Mouse (Mus musculus) Patski (cell line): Measurements from ENCODE around the gene Slc16a3. TPM values are rescaled to one million over a fixed set of nuclear protein-coding genes. Genes with fewer than 3 reads are reported as not detected.

Experiments
- ATAC-seq: fragments of 100-300 bp; one replicate; pipeline ENCODE4 v1.8.0; 2021
- CTCF ChIA-PET: fragments of 350-600 bp; sonication (Branson Sonifier 250); formaldehyde crosslinking; loops from one replicate; lab custom pipeline; 2022; ENCODE audit warnings: inconsistent platforms; lab: Charles Lee
- POLR2A ChIA-PET: fragments of 350-600 bp; sonication (Branson Sonifier 250); formaldehyde crosslinking; loops from one replicate; lab custom pipeline; 2022; ENCODE audit warnings: antibody characterized with exemption, inconsistent platforms; lab: Charles Lee
- DNase-seq: peaks from one replicate; pipeline ENCODE4 v3.0.0-alpha.2; 2011; ENCODE audit warnings: low read depth, low spot score
- H3K27me3 ChIP-seq: fragments of 371-371 bp; one replicate; pipeline ENCODE4 v1.5.1; 2021
- CTCF ChIP-seq: fragments of 100-300 bp; IDR thresholded peaks from one replicate; pipeline ENCODE4 v1.5.1; 2021
- in situ Hi-C: fragments of 300-500 bp; cut with MboI; formaldehyde crosslinking; loops from 3 replicates; pipeline ENCODE4 v1.11.1; 2018; ENCODE audit warnings: low pct_unique_long_range_greater_than_20kb, mixed read lengths
- polyA plus RNA-seq: library from polyadenylated mRNA; unstranded; gene quantifications from one replicate; pipeline ENCODE4 v1.2.3, GENCODE M21; 2021

The Slc16a3 gene
- 0.39 TPM for polyA plus RNA-seq

DNA sequence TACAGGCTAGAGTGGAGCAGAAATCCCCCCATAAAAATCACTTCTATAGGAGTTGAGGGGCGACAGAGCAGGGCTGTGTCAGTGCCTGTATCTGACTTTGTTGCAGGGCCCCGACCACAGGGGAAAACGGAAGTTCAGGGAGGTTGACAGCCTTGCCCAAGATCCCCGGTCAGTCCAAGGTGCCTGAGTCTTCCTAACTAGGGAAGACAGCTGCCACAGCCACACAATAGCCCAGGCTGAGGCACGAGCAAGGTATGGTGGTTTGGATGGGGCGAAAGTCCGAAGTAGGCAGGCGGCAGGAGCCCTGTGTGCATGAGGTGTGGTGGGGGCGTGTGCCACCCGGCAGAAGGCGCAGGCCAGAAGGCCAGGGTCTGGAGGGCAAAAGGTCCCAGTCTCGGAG, at the start of gene Slc16a3:
Gene Slc16a3 (plus strand): TSS at position 153 of the 400 bp plus-strand sequence.
- no peak for ATAC-seq
- CTCF ChIA-PET: no interaction called here
- POLR2A ChIA-PET: no interaction called here

DNA sequence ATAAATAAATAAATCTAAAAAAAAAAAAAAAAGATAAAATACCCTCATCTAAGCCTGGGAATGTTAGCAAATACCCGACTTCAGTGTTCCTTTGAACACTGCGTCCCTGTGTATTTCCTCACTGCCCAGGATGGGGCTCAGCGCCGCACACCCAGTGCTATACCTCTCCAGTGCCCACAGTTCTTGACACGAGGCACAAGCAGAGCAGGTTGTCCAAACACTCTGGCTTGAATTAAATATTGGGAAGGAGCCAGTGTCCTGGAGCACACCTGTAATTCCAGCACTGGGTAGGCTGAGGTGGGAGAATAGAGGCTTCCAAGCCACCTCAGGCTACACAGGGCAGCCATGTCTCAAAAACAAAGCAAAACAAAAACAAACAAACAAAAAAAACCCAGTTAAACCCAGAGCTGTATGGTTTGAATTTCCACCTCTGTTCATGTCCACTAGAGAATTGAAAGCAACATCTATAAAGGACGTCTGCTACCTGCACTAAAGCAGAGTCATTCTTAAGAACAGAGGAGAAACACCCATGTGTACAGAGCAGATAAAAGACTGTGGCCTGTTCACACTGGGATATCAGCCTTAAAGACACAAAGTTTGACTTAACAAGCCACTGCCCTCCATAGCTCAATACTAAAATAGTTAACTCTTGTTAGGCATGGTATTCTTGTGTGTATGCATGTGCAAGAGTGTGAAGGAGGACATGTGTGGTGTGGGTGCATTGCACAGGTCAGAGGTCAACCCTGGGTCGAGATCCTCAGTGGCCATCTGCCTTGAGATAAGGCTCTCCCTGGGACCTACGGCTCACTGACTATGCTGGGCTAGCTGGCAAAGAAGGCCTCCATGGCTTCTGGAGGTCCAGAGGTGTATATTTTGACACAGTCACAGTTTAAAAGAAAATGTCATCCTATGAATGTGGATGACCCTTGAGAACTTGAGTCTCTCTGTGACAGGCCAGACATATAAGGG, 47.7 kb upstream of the Slc16a3 start:
- ATAC-seq (no peak), DNase-seq (no peak)
- in situ Hi-C loops: loop anchor here (5.0 to 10.0 kb wide), 2 partner anchors 142 to 224 kb away; no protein-coding TSS in a partner anchor
- CTCF ChIA-PET: interaction anchor here (1.1 kb wide), 1 partner anchor 153 kb away, joined by 3 read pairs; no protein-coding TSS in a partner anchor
- TF ChIP-seq CTCF: no peak
- H3K27me3 ChIP-seq: no peaks in the 10 kb centered on the region
- POLR2A ChIA-PET: no interaction called here

More for the DNA sequence above, at the start of gene Slc16a3:
- no peak for TF ChIP-seq CTCF
- no peak for DNase-seq
- in situ Hi-C loops: no loop called here
- H3K27me3 ChIP-seq: no peaks in the 10 kb centered on the region

DNA sequence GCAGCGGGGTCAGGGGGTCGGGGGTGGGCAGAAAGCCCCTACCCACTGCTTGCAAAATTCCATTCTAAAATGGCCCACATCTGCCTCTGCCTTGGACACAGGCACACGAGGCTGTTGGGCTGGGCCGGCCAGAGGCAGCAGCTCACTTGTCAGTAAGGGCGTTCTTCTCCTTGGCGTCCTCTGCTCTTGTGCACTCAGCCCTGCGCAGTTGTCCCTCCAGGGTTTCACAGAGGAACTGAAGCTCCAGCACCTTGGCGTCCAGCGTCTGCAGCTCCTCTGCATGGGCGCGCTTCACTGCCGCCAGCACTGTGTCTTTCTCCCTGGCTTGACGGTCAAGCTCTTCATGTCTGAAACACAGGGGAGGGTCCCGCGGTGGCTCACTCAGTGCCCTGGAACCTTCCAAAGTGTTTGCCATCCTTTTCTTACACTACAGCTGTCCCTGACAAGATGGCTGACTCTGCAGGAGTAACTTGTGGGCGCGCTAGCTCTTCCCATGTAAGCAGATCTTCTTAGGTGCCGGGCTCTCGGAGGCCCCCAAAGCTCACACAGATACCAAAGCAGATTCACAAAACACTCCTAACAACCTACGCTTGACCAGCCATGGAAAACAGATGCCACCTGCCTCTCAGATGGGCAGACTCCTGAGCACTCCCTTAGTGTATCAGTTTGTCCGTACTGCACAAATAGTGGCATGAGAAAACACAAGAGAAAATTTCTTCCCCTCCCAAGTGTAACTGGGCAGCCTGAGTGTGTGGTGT, 46.4 kb upstream of the Slc16a3 start:
- H3K27me3 ChIP-seq: no peaks in the 10 kb centered on the region
- no peak for DNase-seq
- no peak for TF ChIP-seq CTCF
- no peak for ATAC-seq
- CTCF ChIA-PET: interaction anchor here (1.1 kb wide), 1 partner anchor 152 kb away, joined by 3 read pairs; no protein-coding TSS in a partner anchor
- POLR2A ChIA-PET: no interaction called here
- in situ Hi-C loops: loop anchor here (5.0 to 10.0 kb wide), 2 partner anchors 140 to 223 kb away; no protein-coding TSS in a partner anchor

DNA sequence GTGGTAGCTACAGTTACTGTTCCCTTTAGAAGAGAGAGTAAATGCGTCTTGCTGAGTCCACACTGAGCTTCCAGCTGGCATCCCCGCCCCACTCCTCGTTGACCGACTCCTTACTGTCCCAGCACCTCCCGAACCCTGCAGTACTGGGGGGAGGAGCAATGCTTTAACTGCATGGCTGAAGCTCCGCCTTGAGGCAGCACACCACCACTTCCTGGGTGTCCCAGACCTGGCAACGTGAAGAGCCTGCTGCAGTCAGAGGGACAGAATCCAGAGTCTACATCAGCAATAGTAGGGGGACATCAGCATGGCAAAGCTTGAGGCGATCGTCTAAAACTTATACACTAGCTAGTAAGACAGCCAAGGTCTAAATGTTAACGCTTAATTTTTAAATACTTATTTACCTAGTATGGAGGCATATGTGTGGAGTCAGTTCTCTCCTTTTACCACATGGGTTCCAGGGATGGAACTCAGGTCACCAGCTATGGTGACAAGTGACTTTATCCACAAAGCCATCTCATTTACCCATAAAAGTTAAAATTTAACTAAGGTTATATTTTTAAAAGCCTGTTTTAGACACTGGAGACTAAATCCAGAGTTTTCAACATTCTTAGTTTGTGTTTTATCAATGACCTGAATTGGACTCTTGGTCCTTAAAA, 45.7 kb upstream of the Slc16a3 start:
- DNase-seq (no peak), ATAC-seq (no peak)
- TF ChIP-seq CTCF: no peak
- in situ Hi-C loops: loop anchor here (5.0 to 10.0 kb wide), 2 partner anchors 140 to 222 kb away; no protein-coding TSS in a partner anchor
- ChIA-PET POLR2A (interaction anchor here (0.7 kb wide), 1 partner anchor 38 kb away, joined by 3 read pairs; no protein-coding TSS in a partner anchor), CTCF (interaction anchor here (1.1 kb wide), 1 partner anchor 62 kb away, joined by 3 read pairs; no protein-coding TSS in a partner anchor)
- no peaks in the 10 kb centered on the region for H3K27me3 ChIP-seq

DNA sequence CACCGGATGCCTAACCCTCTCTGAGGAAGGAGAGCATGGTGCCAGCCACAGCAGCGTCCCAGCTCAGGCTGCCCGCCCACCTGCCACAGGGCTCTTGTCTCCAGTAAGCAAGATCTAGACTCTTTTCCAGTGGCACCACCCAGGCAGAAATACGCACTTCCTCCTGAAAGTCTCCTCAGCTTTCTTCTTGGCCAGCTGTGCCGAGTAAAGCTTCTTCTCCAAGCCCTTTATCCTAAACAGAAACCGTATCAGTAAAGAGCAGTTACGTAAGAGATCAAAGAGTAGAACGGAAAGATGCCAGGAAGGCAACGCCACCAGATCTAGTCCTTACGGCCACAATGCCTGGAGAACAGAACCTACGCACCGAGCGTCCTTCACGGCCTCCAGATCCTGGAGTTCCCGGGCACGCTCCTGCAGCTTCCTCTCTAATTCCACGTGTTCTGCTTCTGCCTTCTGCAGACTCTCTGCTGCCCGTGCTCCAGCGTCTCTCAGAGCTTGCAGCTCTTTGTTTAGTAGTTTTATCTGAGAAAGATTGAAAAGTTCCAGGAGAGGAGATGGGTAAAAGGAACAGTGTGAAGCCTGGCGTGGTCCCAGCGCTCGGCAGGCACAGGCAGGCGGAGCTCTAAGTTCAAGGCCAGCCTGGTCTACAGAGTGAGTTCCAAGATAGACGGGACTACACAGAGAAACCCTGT, 45.0 kb upstream of the Slc16a3 start:
- CTCF ChIA-PET: interaction anchor here (0.8 to 1.1 kb wide), 2 partner anchors 62 to 138 kb away, joined by 3 read pairs; no protein-coding TSS in a partner anchor
- ATAC-seq (no peak), DNase-seq (no peak)
- H3K27me3 ChIP-seq: no peaks in the 10 kb centered on the region
- no peak for TF ChIP-seq CTCF
- in situ Hi-C loops: loop anchor here (5.0 to 10.0 kb wide), 2 partner anchors 139 to 221 kb away; no protein-coding TSS in a partner anchor
- POLR2A ChIA-PET: interaction anchor here (0.7 kb wide), 1 partner anchor 39 kb away, joined by 3 read pairs; no protein-coding TSS in a partner anchor

DNA sequence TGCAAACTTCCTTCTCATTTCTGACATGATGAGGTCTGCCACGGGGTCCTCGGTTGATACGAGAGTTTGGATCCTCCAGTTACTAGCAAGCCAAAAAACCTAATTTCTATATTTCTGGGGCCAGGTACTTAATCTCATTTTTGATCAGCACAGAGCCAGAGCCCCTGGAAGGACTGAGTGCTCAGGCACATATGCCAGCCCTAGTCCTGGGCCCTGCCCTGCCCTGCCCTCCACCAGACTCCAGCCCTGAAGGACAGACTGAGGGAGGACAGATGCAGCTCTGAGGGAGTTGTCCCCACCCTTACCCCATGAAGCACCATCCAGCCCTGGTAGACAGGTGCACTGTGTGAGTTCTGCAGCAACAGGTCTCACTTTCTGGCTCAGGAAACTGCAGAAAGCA, 43.7 kb upstream of the Slc16a3 start:
- no peaks in the 10 kb centered on the region for H3K27me3 ChIP-seq
- TF ChIP-seq CTCF: no peak
- no peak for ATAC-seq
- POLR2A ChIA-PET: no interaction called here
- in situ Hi-C loops: loop anchor here (5.0 to 10.0 kb wide), 2 partner anchors 138 to 220 kb away; no protein-coding TSS in a partner anchor
- no peak for DNase-seq
- CTCF ChIA-PET: no interaction called here

DNA sequence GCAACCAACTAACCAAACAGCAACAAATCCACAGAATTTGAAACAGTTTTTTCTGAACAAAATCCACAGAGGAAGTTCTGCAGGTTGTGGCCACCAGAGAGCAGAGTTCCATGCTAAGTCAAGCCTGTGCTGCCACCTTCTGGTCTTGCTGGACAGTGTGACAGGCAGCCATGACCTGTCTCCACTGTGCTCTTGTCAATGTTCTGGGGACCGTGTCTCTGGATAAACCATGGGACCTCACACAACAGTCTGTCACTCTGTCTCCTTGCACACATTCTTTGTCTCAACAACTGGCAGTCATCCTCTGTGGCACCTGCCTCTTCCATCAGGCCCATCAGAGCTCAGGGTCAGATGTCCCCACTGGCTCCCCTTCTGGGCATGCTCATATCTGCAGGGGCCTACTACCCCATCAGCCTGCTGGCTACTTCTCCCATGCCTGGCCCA, 42.8 kb upstream of the Slc16a3 start:
- in situ Hi-C loops: loop anchor here (10.0 kb wide), 1 partner anchor 219 kb away; no protein-coding TSS in a partner anchor
- peak; percentile 99 for TF ChIP-seq CTCF
- H3K27me3 ChIP-seq: no peaks in the 10 kb centered on the region
- DNase-seq: peak; percentile 12
- POLR2A ChIA-PET: interaction anchor here (0.6 kb wide), 1 partner anchor 108 kb away, joined by 6 read pairs; no protein-coding TSS in a partner anchor
- CTCF ChIA-PET: interaction anchor here (0.7 to 1.4 kb wide), 8 partner anchors 10 to 142 kb away, joined by 3 to 5 read pairs (median 3); no protein-coding TSS in a partner anchor
- peak; percentile 65 for ATAC-seq

DNA sequence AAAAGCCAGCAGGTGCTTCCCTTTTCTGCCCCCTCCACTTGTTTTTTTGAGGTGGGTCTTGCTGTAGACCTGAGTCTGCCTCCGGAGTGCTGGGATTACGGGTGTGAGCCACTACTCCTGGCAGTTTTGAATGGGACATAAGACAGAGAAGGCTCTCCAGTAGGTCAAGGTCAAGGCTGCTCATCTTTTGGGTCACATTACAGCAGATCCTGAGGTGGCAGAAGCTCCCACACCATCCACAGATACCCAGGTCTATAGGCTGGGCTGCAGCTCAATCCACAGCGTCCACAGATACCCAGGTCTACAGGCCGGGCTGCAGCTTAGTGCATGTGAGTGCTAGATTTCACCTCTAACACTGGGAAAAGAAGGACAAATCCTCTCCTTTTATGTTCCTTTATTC, 34.5 kb upstream of the Slc16a3 start:
- DNase-seq (no peak), ATAC-seq (no peak)
- CTCF ChIA-PET: interaction anchor here (1.3 kb wide), 1 partner anchor 10 kb away, joined by 3 read pairs; no protein-coding TSS in a partner anchor
- in situ Hi-C loops: no loop called here
- no peaks in the 10 kb centered on the region for H3K27me3 ChIP-seq
- POLR2A ChIA-PET: no interaction called here
- no peak for TF ChIP-seq CTCF

DNA sequence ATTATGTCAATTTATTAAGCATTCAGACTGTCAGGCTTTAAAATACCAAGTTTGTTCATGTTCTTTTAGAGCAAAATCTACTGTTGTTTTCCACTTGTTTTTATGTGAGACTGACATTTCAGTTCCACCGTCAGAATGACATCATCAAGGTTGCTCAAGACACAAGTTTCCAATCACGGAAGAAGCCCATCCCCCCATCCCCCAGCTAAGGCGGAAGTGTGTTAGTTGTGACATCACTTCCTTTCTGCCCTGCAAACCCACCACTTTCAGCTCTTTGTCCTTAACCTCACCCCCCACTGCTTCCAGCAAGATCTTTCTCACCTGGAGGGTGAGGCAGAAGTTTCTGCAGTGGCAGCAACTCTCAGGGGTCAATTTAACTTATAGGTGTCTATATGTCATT, 31.8 kb upstream of the Slc16a3 start:
- ATAC-seq (no peak), DNase-seq (no peak)
- no peak for TF ChIP-seq CTCF
- POLR2A ChIA-PET: no interaction called here
- no peaks in the 10 kb centered on the region for H3K27me3 ChIP-seq
- CTCF ChIA-PET: interaction anchor here (1.3 kb wide), 1 partner anchor 11 kb away, joined by 5 read pairs; no protein-coding TSS in a partner anchor
- in situ Hi-C loops: no loop called here
